Mouse (Mus musculus): ENCODE measurements at regions not wholly inside any gene's neighbourhood (a gene's known extent, or its start where the extent isn't known, plus 50 kb on each side); places are given as distances from the start of the nearest gene placed in this dataset.

GRCm38 (mm10) chr11:44089514-44089913 lies 188.5 kb upstream of the Adra1b start:
- no peaks in the 10 kb centered on the region for H3K27me3 ChIP-seq (ENCODE audit: control insufficient read depth, insufficient read depth, insufficient read length)
- H3K4me3 ChIP-seq (ENCODE audit: insufficient read depth, poor library complexity, severe bottlenecking) = no peak overlapping the region
- H3K79me2 ChIP-seq (ENCODE audit: control insufficient read depth, insufficient read depth) = no peaks in the 10 kb centered on the region
- H3K79me3 ChIP-seq (ENCODE audit: low read depth) = no peaks in the 10 kb centered on the region
- H3ac ChIP-seq (ENCODE audit: control insufficient read depth, insufficient read length, low read depth) = no peak overlapping the region
- TF ChIP-seq USF1 (IDR thresholded peaks at IDR 0.05; ENCODE audit: low read depth) (no peak), CTCF (IDR thresholded peaks at IDR 0.05; ENCODE audit: control insufficient read depth, insufficient read depth, insufficient read length) (no peak), CEBPB (IDR thresholded peaks at IDR 0.05; ENCODE audit: low read depth) (no peak), MAX (IDR thresholded peaks at IDR 0.05) (no peak), MYOD1 (IDR thresholded peaks at IDR 0.05; ENCODE audit: control insufficient read depth, insufficient read length, low read depth) (no peak), FOSL1 (IDR thresholded peaks at IDR 0.05; ENCODE audit: insufficient read depth, low read length, poor library complexity, severe bottlenecking) (no peak), MYOG (IDR thresholded peaks at IDR 0.05; ENCODE audit: control insufficient read depth, extremely low read depth, insufficient read length) (no peak)
- no peaks in the 10 kb centered on the region for H3K36me3 ChIP-seq (ENCODE audit: control insufficient read depth, insufficient read depth)

- Histone ChIP-seq H3K4me3 (ENCODE audit: insufficient read depth, poor library complexity, severe bottlenecking) (no peak overlapping the region), H3K36me3 (ENCODE audit: control insufficient read depth, insufficient read depth) (no peaks in the 10 kb centered on the region), H3K27me3 (ENCODE audit: control insufficient read depth, insufficient read depth, insufficient read length) (no peaks in the 10 kb centered on the region), H3K79me2 (ENCODE audit: control insufficient read depth, insufficient read depth) (no peaks in the 10 kb centered on the region), H3K79me3 (ENCODE audit: low read depth) (no peaks in the 10 kb centered on the region), H3ac (ENCODE audit: control insufficient read depth, insufficient read length, low read depth) (no peak overlapping the region)
- TF ChIP-seq CTCF (IDR thresholded peaks at IDR 0.05; ENCODE audit: control insufficient read depth, insufficient read depth, insufficient read length) (no peak), MAX (IDR thresholded peaks at IDR 0.05) (no peak), MYOG (IDR thresholded peaks at IDR 0.05; ENCODE audit: control insufficient read depth, extremely low read depth, insufficient read length) (no peak), FOSL1 (IDR thresholded peaks at IDR 0.05; ENCODE audit: insufficient read depth, low read length, poor library complexity, severe bottlenecking) (no peak), CEBPB (IDR thresholded peaks at IDR 0.05; ENCODE audit: low read depth) (no peak), MYOD1 (IDR thresholded peaks at IDR 0.05; ENCODE audit: control insufficient read depth, insufficient read length, low read depth) (no peak), USF1 (IDR thresholded peaks at IDR 0.05; ENCODE audit: low read depth) (no peak)
Measured at GRCm38 (mm10) chr11:44095280-44095679, 194.3 kb upstream of the Adra1b start.

- H3K27me3 ChIP-seq (ENCODE audit: control insufficient read depth, insufficient read depth, insufficient read length) = no peaks in the 10 kb centered on the region
- H3K36me3 ChIP-seq (ENCODE audit: control insufficient read depth, insufficient read depth) = no peaks in the 10 kb centered on the region
- H3K4me3 ChIP-seq (ENCODE audit: insufficient read depth, poor library complexity, severe bottlenecking) = no peak overlapping the region
- no peaks in the 10 kb centered on the region for H3K79me2 ChIP-seq (ENCODE audit: control insufficient read depth, insufficient read depth)
- H3K79me3 ChIP-seq (ENCODE audit: low read depth) = no peaks in the 10 kb centered on the region
- no peak overlapping the region for H3ac ChIP-seq (ENCODE audit: control insufficient read depth, insufficient read length, low read depth)
- TF ChIP-seq CTCF (IDR thresholded peaks at IDR 0.05; ENCODE audit: control insufficient read depth, insufficient read depth, insufficient read length) = no peak
- peak; percentile 12 for TF ChIP-seq MYOD1 (IDR thresholded peaks at IDR 0.05; ENCODE audit: control insufficient read depth, insufficient read length, low read depth)
- no peak for TF ChIP-seq USF1 (IDR thresholded peaks at IDR 0.05; ENCODE audit: low read depth)
Measured at GRCm38 (mm10) chr11:44103188-44103840, 202.3 kb upstream of the Adra1b start.

GRCm38 (mm10) chr11:44103841-44104191 lies 202.8 kb upstream of the Adra1b start:
- H3K79me2 ChIP-seq (ENCODE audit: control insufficient read depth, insufficient read depth) = no peaks in the 10 kb centered on the region
- no peaks in the 10 kb centered on the region for H3K27me3 ChIP-seq (ENCODE audit: control insufficient read depth, insufficient read depth, insufficient read length)
- TF ChIP-seq FOSL1 (IDR thresholded peaks at IDR 0.05; ENCODE audit: insufficient read depth, low read length, poor library complexity, severe bottlenecking) = no peak
- no peak for TF ChIP-seq CEBPB (IDR thresholded peaks at IDR 0.05; ENCODE audit: low read depth)
- TF ChIP-seq MYOD1 (IDR thresholded peaks at IDR 0.05; ENCODE audit: control insufficient read depth, insufficient read length, low read depth) = no peak
- TF ChIP-seq USF1 (IDR thresholded peaks at IDR 0.05; ENCODE audit: low read depth) = no peak
- no peak for TF ChIP-seq CTCF (IDR thresholded peaks at IDR 0.05; ENCODE audit: control insufficient read depth, insufficient read depth, insufficient read length)
- no peak for TF ChIP-seq MYOG (IDR thresholded peaks at IDR 0.05; ENCODE audit: control insufficient read depth, extremely low read depth, insufficient read length)
- no peak for TF ChIP-seq MAX (IDR thresholded peaks at IDR 0.05)
- no peak overlapping the region for H3K4me3 ChIP-seq (ENCODE audit: insufficient read depth, poor library complexity, severe bottlenecking)
- no peak overlapping the region for H3ac ChIP-seq (ENCODE audit: control insufficient read depth, insufficient read length, low read depth)
- no peaks in the 10 kb centered on the region for H3K36me3 ChIP-seq (ENCODE audit: control insufficient read depth, insufficient read depth)
- no peaks in the 10 kb centered on the region for H3K79me3 ChIP-seq (ENCODE audit: low read depth)

DNA sequence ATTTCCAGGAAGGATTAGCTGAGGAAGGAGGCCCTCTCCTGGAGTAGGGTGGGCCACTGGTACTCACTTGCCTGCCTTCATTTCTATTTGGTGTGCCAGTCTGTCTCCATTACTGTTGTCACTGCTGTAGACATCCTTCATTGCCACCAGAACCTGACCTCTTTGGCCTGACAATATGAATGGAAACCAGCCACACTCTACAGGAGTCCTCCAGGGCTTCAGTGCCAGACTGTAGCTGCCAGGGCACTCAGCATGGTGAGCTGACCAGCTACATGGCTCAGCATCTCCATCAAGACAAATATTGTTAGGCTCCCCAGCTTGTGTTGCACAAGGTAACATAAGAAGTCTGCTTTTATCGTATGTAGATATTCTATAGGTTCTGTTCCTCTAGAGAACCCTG lies 205.2 kb upstream of the Adra1b start:
- no peaks in the 10 kb centered on the region for H3K79me2 ChIP-seq (ENCODE audit: control insufficient read depth, insufficient read depth)
- TF ChIP-seq CEBPB (IDR thresholded peaks at IDR 0.05; ENCODE audit: low read depth) (no peak), FOSL1 (IDR thresholded peaks at IDR 0.05; ENCODE audit: insufficient read depth, low read length, poor library complexity, severe bottlenecking) (no peak), USF1 (IDR thresholded peaks at IDR 0.05; ENCODE audit: low read depth) (no peak), MYOG (IDR thresholded peaks at IDR 0.05; ENCODE audit: control insufficient read depth, extremely low read depth, insufficient read length) (no peak), CTCF (IDR thresholded peaks at IDR 0.05; ENCODE audit: control insufficient read depth, insufficient read depth, insufficient read length) (no peak), MAX (IDR thresholded peaks at IDR 0.05) (no peak), MYOD1 (IDR thresholded peaks at IDR 0.05; ENCODE audit: control insufficient read depth, insufficient read length, low read depth) (no peak)
- no peak overlapping the region for H3K4me3 ChIP-seq (ENCODE audit: insufficient read depth, poor library complexity, severe bottlenecking)
- H3K79me3 ChIP-seq (ENCODE audit: low read depth) = no peaks in the 10 kb centered on the region
- no peaks in the 10 kb centered on the region for H3K36me3 ChIP-seq (ENCODE audit: control insufficient read depth, insufficient read depth)
- H3K27me3 ChIP-seq (ENCODE audit: control insufficient read depth, insufficient read depth, insufficient read length) = no peaks in the 10 kb centered on the region
- no peak overlapping the region for H3ac ChIP-seq (ENCODE audit: control insufficient read depth, insufficient read length, low read depth)

GRCm38 (mm10) chr11:44111525-44111924 lies 210.5 kb upstream of the Adra1b start:
- no peak for TF ChIP-seq MAX (IDR thresholded peaks at IDR 0.05)
- TF ChIP-seq MYOG (IDR thresholded peaks at IDR 0.05; ENCODE audit: control insufficient read depth, extremely low read depth, insufficient read length) = no peak
- TF ChIP-seq CTCF (IDR thresholded peaks at IDR 0.05; ENCODE audit: control insufficient read depth, insufficient read depth, insufficient read length) = no peak
- TF ChIP-seq CEBPB (IDR thresholded peaks at IDR 0.05; ENCODE audit: low read depth) = no peak
- TF ChIP-seq USF1 (IDR thresholded peaks at IDR 0.05; ENCODE audit: low read depth) = no peak
- TF ChIP-seq FOSL1 (IDR thresholded peaks at IDR 0.05; ENCODE audit: insufficient read depth, low read length, poor library complexity, severe bottlenecking) = no peak
- no peak for TF ChIP-seq MYOD1 (IDR thresholded peaks at IDR 0.05; ENCODE audit: control insufficient read depth, insufficient read length, low read depth)
- no peak overlapping the region for H3ac ChIP-seq (ENCODE audit: control insufficient read depth, insufficient read length, low read depth)
- H3K27me3 ChIP-seq (ENCODE audit: control insufficient read depth, insufficient read depth, insufficient read length) = no peaks in the 10 kb centered on the region
- no peaks in the 10 kb centered on the region for H3K79me3 ChIP-seq (ENCODE audit: low read depth)
- H3K36me3 ChIP-seq (ENCODE audit: control insufficient read depth, insufficient read depth) = no peaks in the 10 kb centered on the region
- H3K79me2 ChIP-seq (ENCODE audit: control insufficient read depth, insufficient read depth) = no peaks in the 10 kb centered on the region
- no peak overlapping the region for H3K4me3 ChIP-seq (ENCODE audit: insufficient read depth, poor library complexity, severe bottlenecking)

Data from C2C12 (cell line).